Mouse (Mus musculus) kidney, postnatal 14 days (tissue): ENCODE data around the gene Rab43.

Experiments used
- DNase-seq: peaks from one replicate; pipeline ENCODE4 v3.0.0; 2022; ENCODE audit warnings: mixed read lengths

Rab43 gene

DNA sequence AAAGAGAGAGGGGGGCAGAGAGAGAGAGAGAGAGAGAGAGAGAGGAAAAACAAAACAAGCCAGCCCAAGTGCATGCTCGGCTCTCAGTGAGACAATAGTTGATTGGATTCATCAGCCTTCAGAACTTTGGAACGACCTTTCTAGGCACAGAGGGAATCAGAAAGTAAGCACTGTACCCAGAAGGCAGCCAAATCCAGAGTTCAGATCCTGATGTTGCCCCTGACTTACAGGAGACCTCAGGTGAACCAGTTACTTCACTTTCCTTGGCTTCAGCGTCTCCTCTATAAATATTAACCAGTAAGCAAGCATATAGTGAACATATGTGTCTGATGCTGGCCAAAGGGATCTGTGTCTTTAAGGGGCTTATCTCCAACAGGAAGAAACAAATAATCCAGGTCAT is 3.4 kb downstream of the Rab43 start:
- DNase-seq = no peak

DNA sequence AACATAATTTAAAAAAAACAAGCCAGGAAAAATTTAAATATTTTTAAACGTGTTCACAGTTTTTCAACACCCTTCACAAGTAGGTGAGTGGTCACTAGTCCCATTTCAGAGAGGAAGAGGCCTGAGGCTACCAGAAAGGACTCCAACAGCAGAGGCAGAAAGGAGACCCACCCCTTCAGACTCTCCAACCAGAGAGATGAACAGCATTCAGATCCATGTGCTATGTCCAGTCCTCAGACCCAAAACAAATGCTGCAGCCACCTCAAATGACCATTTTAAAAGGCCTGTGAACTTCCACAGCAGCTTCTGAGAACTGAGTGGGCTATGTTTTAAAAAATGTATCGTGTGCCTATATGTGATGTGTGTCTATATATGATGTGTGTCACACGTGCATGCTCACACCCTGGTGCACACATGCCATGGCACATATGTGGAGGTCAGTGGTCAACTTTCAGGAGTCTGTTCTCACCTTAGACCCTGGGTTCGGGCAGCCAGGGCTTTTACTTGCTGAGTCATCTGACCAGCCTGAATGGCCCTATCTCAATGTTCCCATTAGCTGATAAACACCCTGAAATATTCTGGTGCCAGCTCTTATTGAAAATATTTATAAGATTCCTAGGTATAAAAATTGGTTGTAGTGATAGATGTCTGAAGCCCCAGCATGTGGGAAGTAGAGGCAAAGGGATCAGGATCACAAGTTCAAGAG is 4.1 kb downstream of the Rab43 start:
- no peak for DNase-seq

DNA sequence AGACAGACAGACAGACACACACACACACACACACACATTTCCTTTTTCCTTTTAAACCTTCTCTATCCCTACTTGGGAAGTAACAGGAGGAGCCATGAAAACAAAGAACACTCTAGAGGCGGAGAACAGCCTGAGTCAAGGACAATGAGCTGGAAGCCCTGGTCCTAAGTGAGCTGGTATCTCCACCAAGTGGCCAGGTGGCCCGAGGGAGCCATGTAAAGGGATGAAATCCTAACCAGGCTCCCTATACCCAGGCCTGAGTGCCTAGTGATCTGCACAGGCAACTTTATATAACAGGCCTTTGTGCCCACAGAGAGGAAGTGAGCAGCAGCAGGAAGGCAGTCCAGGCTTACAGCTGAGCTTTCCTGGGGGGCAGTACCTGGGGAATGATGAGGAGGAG is 5.1 kb downstream of the Rab43 start:
- DNase-seq = no peak

DNA sequence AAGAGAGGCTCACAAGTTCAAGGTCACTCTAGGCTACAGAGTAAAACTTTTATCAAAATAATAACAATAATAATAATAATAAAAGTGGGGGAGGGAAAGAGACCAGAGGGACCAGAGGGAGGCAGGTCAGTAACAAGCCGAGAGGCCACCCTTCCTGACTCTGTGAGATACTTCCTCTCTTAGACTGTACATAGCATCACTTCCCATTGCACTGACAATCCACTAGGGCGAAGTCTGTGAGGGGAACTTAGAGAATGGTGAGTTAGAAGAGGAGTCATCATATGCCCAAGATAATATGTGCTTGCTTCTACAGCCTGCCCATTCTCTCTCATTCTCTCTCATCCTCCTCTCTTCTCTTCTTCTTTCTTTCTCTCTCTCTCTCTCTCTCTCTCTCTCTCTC is 5.9 kb downstream of the Rab43 start:
- DNase-seq = no peak

DNA sequence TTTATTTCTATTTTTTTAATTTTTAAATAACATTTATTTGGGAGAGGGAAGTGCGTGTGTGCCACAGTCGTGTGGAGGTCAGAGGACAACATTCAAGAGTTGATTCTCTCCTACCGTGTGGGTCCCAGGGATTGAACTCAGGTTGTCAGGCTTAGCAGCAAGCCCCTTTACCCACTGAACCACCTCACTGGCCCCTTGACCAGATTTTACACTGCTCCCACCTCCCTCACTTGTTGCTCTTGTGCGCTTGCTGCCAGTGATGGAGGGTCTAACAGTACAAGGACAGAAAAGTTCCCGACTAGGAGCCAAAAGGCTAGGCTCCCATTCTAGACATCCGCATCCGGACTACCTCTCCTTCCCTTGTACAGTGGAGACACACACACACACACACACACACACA is 6.5 kb downstream of the Rab43 start:
- DNase-seq = no peak

DNA sequence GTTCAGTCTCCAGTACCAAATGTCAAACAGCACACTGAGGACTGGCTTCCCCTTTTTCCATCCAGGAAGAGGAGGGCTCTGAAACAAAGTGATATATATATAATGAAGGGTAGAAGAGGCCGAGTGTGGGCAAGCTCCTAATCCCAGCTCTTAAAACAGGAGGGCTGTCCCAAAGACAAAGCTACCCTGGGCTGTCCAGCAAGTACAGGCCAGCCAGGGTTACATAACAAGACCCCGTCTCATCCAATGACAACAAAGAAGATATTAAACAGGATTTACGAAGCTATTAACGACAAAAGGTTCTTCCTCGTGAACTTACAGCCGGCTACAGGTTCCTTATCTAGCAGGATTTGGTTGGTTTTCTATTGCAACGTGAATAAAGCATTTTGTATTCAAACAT is 7.1 kb downstream of the Rab43 start:
- no peak for DNase-seq

DNA sequence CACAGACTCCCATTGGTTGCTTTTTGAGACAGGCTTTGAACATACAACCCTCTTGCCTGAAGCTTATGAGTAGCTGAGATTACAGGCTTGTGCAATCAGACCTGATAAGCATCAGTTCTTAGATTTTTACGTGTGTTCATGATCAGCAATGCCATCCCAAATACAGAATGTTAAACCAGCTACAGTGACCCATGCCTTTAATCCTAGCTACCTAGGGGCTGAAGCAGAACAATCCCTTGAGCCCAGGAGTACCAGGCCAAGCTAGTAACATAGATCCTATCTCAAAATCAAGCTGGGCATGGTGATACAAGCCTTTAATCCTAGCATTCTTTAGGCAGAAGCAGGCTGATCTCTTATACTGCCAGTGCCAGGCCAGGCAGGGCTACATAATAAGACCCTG is 7.9 kb downstream of the Rab43 start:
- DNase-seq = no peak

DNA sequence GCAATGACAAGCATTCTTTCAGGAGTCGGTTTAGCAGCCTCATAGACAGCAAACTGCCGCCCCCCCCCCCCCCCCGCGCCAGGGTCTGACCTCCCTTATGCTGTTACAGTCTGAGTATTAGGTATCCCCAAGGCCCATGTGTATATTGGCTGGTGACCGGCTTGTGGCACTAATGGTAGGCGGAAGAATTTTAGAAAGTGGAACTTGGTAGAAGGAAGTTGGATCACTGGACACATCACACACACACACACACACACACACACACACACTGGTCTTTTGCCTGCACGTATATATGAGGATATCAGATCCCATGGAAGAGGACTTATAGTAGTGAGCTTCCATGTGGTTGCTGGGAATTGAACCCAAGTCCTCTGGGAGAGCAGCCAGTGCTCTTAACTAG is 9.5 kb downstream of the Rab43 start:
- no peak for DNase-seq

DNA sequence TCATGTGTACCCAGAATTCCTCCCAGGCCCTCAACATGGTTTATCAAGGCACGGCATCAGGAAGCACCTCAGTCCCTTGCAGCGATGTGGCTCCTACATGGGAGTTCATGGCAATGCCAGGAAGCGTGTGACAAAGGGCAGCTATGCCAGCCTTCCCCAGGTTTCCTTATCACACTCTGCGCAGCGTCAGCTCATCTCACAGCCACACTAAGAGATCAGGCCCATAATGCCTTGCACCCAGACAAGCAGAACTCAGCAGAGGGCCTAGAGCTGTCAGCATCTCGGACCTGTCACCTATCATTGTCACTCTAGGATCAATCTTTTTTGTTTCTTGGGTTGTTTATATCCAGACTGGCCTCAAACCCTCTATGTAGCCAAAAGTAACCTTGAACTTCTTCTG is 12.4 kb downstream of the Rab43 start:
- DNase-seq = no peak

DNA sequence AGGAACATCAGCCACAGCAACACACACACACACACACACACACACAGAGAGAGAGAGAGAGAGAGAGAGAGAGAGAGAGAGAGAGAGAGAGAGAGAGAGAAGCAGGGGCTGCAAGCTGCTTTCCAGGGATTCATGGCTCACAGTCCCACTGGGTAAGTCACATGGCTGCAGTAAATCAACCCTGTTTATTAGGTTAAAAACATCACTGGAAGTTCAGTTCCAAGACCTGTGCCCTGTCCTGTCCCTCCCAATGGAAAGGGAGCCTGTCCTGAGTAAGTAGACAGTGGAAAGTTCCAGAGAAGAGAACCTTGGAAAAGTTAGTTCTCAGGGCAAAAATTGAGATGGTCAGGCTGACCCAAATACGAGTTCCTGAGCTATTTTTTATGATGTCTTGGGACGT is 14.6 kb downstream of the Rab43 start:
- DNase-seq = peak; percentile 39

DNA sequence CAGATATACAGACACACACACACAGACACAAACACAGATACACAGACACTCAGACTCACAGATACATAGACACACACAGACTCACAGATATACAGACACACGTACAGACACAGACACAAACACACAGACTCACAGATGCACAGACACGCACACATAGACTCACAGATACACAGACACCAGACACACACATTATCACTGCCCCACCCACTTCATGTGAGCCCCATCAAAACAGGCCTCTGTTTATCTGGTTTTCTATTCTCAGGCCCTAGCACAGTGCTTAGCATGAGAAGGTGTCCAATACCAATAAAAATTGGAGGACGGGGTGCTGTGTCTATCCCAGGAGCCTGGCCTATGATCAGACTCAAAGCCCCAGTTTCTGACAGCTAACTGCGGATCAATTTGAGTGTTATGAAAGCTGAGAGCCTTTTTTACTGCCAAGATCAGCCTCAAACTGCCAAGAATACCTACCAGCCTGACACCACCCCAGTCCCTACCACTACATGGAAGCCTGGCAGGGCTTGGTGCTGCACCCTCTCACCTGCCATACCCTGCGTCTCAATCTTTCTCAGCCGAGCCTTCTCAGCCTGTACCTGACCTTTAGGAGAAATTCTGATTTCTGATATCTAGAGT is 15.6 kb downstream of the Rab43 start:
- DNase-seq = no peak

DNA sequence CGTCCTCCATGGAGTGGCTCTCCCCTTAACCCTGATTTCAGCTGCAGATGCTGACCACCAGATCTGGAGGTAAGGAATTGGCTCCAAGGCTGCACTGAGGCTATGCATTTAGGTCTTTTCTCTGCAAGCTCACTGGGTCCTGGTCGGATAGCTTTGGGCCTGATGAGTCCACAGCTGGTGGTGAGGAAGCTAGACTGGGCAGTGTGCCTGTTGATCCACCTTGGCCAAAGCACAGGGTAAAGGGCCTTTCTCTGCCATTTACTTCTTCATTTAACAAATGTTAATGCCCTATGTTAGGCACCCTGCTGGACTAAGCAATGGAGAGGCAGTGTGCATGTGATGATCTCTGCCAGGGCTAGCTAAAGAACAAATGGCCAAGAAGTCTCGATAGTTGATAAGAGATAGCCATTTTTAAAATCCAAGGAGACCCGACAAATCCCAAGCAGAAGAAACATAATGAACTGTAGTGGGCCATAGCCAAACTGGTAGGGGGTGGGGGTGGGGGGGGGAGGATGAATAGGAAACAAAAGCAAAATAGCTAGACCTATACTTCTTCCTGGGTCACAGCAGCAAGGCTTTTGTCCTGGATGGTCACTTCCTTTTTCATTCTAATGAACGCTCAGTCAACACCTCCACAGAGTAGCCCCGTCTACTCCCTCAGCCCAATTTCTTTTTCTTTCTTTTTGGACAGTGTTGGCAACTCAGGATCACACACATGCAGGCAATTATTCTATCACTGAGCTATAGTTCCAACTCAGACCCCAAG is 16.4 kb downstream of the Rab43 start:
- DNase-seq = no peak

DNA sequence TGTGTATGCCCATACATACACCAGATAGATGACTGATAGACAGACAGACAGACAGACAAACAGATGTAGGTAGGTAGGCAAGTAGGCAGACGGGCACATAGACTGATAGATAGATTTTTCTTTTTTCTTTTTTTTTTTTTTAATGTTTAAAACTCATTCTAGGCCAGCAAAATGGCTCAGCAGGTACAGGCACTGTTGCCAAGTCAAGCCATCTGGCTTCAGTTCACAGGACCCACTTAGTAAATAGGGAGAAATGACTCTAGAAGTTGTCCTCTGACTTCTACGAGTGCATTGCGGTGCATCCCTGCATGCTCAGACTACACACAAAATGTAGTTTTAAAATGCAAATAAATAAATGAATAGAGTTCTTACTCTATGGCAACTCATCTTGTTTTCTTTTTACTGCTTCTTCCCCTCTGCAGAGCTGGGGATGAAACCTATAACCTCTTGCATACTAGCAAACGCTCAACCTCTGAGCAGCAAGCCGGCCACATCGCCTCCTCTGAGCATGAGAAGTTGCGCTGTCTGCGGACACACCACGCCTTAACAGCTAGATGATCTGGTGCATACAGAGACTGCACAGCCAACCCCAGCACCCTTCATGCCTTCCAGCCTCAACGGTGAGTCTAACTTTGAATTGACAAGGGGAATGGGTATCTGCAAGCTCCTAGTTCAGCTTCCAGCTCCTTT is 18.0 kb downstream of the Rab43 start:
- no peak for DNase-seq

DNA sequence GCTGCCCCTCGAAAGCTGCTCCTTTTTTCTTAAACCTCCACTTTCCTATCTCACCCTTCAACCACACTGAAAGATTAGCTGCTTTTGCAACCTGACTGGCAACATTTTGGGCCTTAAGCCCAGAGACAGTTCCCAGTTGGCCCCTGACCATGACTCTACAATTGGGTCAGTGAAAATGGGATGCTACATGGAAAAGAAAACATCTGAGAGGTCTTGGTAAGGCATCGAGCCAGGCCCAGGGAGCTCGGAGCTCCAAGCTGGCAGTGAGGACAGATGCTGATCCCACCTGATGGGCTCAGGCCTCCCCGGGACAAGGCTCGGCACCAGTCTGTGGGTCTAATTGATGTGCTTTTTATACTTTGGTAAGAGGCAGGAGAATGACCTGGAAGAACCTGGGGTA is 20.1 kb downstream of the Rab43 start:
- no peak for DNase-seq

DNA sequence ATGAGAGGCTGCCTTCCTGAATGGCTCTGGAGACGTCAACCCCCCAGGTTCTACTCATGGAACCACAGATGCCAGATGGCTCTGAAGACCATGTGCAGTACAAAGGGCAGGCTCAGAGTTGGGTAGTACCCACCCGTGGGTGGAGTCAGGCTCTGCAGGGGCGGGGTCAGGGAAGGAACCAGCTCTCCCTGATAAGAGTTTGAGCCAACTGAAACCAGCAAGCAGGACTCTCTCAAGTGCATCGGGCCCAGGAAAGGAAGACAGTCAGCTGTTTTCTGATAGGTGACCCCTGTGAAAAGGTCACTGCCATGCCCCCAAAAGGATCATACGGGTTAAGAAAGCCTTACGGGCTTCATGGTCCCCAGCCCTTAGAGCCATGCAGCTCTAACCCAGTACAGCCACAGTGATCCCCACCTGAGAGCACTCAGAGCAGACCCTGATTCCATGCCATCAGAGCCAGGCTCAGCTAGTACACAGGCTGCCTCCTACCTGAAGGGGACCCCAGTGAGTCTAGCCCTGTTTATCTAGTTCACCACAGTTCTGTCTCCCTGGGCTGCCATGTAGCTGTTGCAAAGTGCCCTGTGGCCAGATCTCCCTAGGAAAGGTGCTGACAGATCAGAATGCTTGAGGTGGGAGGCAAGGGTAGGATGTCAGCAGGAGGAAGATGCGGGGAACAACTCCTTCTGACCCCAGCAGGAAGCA is 21.0 kb downstream of the Rab43 start:
- DNase-seq = peak; percentile 35

DNA sequence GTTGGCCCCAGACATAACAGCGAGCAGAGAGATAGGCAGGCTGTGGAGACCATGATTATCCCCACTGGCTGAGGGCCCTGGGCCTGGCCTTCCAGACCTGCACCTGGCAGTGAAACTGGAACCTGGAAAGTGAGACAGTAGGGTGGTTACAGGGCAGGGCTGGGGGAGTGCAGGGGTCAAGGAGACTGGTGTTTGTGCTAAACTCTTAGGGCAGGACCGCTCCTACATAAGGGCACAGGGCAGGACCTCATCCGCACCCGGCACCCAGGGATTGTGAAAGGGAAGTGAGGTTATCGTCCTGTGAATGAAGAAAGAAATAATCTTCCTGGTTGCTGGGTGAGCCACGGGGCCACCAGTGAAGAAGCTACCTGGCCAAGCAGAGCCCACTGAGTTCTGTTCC is 22.2 kb downstream of the Rab43 start:
- DNase-seq = no peak

DNA sequence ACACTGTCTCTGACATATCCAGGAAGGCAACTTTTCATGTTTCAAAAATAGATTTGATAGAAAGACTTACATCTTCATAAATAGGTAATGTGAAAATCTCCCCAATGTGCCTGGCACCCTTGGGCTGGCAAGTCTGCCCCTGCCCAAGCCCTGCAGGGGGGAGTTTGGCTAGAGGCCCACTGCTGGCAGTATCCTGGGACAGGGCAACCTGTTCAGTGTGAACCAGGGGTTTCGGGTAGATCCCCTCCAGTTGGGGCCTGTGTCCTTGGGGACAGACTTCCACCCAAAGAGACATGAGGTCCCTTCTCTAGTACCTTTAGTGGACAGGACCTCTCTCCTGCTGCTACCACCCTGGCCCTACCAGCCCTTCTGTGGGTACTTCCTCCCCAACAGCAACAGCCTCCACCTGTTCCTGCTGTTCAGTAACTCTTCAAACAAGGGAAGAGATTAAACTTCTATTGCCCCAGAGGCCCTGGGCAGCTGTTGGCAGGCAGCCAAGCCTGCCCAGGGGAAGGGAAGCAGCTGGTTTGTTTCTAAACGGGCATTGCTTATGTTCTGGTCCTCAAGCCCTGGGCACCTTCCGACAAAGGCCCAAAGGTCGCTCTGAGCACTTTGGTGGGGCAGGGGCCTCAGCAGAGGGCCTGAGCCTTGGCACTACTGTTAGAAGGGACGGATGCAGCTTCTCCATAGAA is 22.9 kb downstream of the Rab43 start:
- DNase-seq = peak; percentile 80

DNA sequence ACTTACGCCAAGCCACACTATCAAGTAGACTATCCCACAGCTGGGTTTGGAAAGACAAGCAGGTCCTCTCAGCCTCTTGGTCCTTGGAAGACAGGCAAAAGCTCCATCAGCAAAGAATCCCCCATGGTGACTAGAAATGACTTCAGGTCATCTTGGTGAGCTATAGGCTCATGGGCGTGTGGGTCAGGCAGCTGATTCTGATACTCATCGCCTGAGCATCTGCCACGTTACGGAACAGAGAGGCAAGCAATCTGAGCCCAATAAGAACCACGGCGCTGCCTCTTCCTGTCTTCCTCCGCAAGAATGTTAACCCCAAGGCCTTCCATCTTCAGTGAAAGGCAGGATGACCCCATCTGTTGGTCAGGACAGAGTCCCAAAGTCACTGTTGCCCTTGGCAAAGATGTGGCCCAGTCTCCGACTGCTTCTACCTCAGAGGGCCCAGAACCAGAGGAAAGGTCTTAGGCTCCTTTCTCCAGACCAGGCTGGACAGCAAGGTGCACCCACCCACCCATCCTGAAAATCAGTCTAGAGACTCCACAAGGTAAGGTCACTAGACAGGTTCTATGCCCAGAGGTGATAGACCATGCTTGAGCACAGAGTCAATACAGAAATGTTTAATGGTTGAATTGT is 23.6 kb downstream of the Rab43 start:
- no peak for DNase-seq

DNA sequence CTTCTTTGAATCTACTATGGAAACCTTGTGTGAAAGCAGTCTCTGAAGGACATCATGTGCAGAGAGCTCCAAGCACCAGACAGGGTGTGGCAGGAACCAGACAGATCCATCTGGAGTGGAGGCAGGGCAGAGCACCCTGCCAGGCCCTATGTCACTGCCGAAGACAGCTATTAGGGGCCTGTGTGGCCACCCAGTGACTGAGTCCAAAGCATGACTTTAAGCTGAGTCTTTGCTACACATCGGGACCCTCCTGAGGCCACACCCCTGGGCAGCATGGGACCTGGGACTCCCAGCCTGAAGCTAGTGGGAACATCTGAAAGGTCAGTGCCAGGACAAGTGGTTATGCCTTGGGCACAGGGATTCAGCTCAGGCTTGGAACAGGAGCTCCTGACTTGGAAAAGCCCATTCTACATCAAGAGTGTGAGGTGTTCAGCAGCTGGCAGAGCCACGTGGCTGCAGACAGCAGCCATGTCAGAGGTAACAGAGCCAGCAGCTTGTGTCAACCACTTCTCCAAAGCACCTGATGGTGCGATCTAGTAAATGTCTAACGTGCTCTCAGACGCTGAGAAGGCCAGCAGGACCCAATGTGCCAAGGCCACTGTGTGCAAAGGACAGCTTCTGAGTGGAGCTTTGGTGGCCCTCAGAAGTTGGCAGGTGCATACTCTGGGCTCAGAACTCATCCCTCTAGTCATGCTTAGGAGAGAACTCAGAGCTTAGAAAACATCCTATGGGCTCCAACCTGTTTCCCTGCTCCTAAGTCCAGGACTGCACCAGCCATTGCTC is 24.7 kb downstream of the Rab43 start:
- no peak for DNase-seq

DNA sequence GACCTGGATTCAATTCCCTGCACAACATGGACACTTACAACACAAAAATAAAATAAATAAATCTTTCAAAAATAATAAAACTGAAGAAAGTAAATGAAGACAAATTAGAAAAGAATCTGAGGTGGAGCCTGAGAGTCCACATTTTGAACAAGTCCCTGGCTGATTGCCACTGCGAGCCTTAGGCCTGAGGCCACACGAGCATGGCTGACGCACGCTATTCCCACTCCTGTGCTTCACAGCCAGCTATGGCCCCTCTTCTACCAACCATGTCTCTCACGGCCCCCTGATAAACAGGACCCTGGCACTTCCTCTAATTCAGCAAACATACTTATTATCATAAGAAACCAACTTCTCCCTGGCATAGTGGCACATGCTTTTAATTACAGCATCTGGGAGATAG is 25.3 kb downstream of the Rab43 start:
- DNase-seq = no peak

DNA sequence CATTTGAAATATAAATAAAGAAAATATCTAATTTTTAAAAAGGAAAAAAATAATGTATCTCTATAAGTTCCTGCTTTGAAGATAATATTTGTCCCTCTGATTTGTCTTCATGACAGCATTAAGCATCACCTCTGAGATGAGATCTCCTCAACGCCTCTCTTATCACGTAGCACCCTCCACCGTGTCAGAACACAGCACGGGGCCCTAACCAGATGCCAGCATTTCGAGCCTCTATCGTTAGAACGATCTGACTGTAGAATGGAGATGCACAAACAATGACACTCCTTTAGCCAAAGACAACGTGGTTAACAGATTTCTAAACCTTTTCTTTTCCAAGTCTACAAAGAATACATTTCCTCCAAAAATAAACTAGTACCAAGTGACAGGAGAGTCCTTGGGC is 27.9 kb downstream of the Rab43 start:
- no peak for DNase-seq
